Mouse (Mus musculus): ENCODE measurements around the gene Atad3a. TPM values are rescaled to one million over a fixed set of nuclear protein-coding genes. Genes with fewer than 3 reads are reported as not detected.
"Not testable (repeated sequence)": the region's sequence is repeated elsewhere in the genome, so short reads cannot be mapped to it uniquely, and the experiment has no call there.

The Atad3a gene
- polyA plus RNA-seq, 1 experiment from 2014 or later, result 93.9 TPM

GRCm38 (mm10) chr4:155790021-155790489, 29.2 kb upstream of the Atad3a start, which contains the start of gene Ankrd65:
Ankrd65 (plus strand) TSS chr4:155790439.
- H3K4me3 ChIP-seq (ENCODE audit: low read length), result no peak within 1 kb of the TSS
- no peaks in the 10 kb centered on the region for H3K27me3 ChIP-seq (replicated peaks; ENCODE audit: control insufficient read depth, insufficient read depth, low read length)
- WGBS, result 64% methylated on average over 3 of the region's 3 CpGs
- H3K36me3 ChIP-seq (ENCODE audit: control insufficient read depth, insufficient read depth, low read length), result no peaks in the 10 kb centered on the region
- no peak within 1 kb of the TSS for H3K4me2 ChIP-seq (ENCODE audit: low read length)
- no peak for ATAC-seq
- H3K27ac ChIP-seq (ENCODE audit: low read depth, low read length), result no peak within 1 kb of the TSS
- H3K4me1 ChIP-seq (ENCODE audit: control insufficient read depth, insufficient read depth, low read depth, low read length), result no peaks in the 10 kb centered on the region
- no peaks in the 10 kb centered on the region for H3K9me3 ChIP-seq (ENCODE audit: control insufficient read depth, low read length)
- H3K9ac ChIP-seq (ENCODE audit: low read depth, low read length), result no peak within 1 kb of the TSS

DNA sequence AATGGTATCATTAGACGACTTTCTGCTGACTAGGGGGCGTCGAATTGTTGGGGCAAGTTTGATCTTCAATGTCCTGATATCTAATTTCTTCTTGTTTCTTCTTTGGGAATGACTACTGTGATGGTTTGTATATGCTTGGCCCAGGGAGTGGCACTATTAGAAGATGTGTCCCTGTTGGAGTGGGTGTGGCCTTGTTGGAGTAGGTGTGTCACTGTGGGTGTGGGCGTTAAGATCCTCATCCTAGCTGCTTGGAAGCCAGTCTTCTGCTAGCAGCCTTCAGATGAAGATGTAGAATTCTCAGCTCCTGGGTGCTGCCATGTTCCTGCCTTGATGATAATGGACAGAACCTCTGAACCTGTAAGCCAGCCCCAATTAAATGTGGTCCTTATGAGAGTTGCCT, 27.9 kb upstream of the Atad3a start:
- H3K9me3 ChIP-seq (ENCODE audit: control insufficient read depth, low read length); H3K27ac ChIP-seq (ENCODE audit: low read depth, low read length); H3K4me2 ChIP-seq (ENCODE audit: low read length); ATAC-seq; H3K4me3 ChIP-seq (ENCODE audit: low read length); H3K36me3 ChIP-seq (ENCODE audit: control insufficient read depth, insufficient read depth, low read length); H3K27me3 ChIP-seq (replicated peaks; ENCODE audit: control insufficient read depth, insufficient read depth, low read length); H3K9ac ChIP-seq (ENCODE audit: low read depth, low read length); H3K4me1 ChIP-seq (ENCODE audit: control insufficient read depth, insufficient read depth, low read depth, low read length): not testable (repeated sequence)
- WGBS, result 79% methylated on average over 4 of the region's 4 CpGs

- ATAC-seq, result no peak
- Histone ChIP-seq H3K4me1 (ENCODE audit: control insufficient read depth, insufficient read depth, low read depth, low read length) (peaks cover 4% of the 10 kb centered on the region; the same call in 1 of the 2 replicates), H3K36me3 (ENCODE audit: control insufficient read depth, insufficient read depth, low read length) (no peaks in the 10 kb centered on the region), H3K4me3 (ENCODE audit: low read length) (no peak overlapping the region), H3K9me3 (ENCODE audit: control insufficient read depth, low read length) (no peaks in the 10 kb centered on the region), H3K4me2 (ENCODE audit: low read length) (no peak overlapping the region), H3K9ac (ENCODE audit: low read depth, low read length) (no peak overlapping the region), H3K27ac (ENCODE audit: low read depth, low read length) (no peak overlapping the region), H3K27me3 (replicated peaks; ENCODE audit: control insufficient read depth, insufficient read depth, low read length) (no peaks in the 10 kb centered on the region)
- 84% methylated on average over 3 of the region's 3 CpGs for WGBS
Observed at GRCm38 (mm10) chr4:155788300-155788699, 27.4 kb upstream of the Atad3a start.

DNA sequence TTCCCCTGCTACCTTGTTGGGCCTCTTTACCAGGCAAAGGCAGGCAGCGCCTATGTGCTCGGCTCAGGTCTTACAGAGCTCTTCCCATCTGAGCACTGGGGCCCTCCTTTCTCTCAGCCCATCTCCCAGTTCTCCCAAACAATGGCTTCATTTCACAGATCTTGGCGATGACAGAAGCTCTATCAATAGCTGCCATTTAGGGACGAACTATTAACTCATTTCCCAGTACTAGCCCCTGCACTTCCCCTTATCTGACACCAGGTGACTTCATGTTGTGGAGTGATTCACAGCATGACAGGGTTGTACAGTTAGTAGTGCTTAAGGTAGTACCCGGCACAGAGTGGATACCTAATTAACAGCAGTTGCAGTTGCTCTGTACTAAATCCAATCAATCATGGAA, 24.9 kb upstream of the Atad3a start, which contains the start of gene Tmem88b:
Tmem88b (minus strand) TSS at position 56 of the 400 bp plus-strand sequence.
- no peak for ATAC-seq
- Histone ChIP-seq H3K36me3 (ENCODE audit: control insufficient read depth, insufficient read depth, low read length) (no peaks in the 10 kb centered on the region), H3K4me2 (ENCODE audit: low read length) (peak within 1 kb of the TSS; percentile 80), H3K9me3 (ENCODE audit: control insufficient read depth, low read length) (no peaks in the 10 kb centered on the region), H3K4me1 (ENCODE audit: control insufficient read depth, insufficient read depth, low read depth, low read length) (peaks cover 4% of the 10 kb centered on the region; the same call in 1 of the 2 replicates), H3K27ac (ENCODE audit: low read depth, low read length) (peak within 1 kb of the TSS; percentile 89), H3K4me3 (ENCODE audit: low read length) (peak within 1 kb of the TSS; percentile 69), H3K9ac (ENCODE audit: low read depth, low read length) (peak within 1 kb of the TSS; percentile 85; the same call in 1 of the 2 replicates), H3K27me3 (replicated peaks; ENCODE audit: control insufficient read depth, insufficient read depth, low read length) (no peaks in the 10 kb centered on the region)
- 60% methylated on average over 5 of the region's 5 CpGs for WGBS

- Histone ChIP-seq H3K9me3 (ENCODE audit: control insufficient read depth, low read length) (no peaks in the 10 kb centered on the region), H3K36me3 (ENCODE audit: control insufficient read depth, insufficient read depth, low read length) (no peaks in the 10 kb centered on the region)
- no peak for ATAC-seq
Observed at GRCm38 (mm10) chr4:155785246-155785645, 24.4 kb upstream of the Atad3a start.

DNA sequence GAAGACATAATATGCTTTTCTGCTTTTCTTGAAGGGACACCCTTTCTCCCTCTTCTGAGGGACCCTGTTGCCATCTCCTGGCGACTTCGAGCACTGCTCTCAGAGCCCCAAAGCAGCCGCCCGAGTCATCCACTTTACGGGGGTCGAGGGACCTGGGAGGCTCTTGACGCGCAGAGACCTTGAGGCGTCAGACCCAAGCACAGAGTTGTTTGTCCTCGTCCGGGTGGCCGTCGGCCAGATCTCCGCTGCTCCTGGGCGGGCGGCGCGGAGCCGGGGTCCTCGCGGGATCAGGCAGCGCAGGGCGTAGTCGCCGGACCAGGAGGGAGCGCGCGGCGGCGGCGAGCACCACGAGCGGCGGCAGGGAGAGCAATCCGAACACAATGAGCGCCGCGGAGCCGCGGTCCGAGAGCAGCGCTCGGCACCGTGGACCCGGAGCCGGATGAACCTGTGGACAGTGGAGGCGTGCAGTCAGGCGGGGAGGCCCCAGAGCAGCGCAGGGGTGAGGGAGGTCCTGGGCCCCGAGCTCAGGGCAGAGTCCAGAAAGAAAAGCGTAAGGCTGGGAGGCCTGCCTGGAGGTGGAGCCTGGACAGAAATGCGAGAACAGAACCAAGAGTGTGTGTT, 23.3 kb upstream of the Atad3a start:
- Histone ChIP-seq H3K4me2 (ENCODE audit: low read length) (peak overlapping the region; percentile 80), H3K4me1 (ENCODE audit: control insufficient read depth, insufficient read depth, low read depth, low read length) (peaks cover 4% of the 10 kb centered on the region; the same call in 1 of the 2 replicates), H3K9ac (ENCODE audit: low read depth, low read length) (peak overlapping the region; percentile 85), H3K9me3 (ENCODE audit: control insufficient read depth, low read length) (no peaks in the 10 kb centered on the region), H3K27ac (ENCODE audit: low read depth, low read length) (peak overlapping the region; percentile 89), H3K36me3 (ENCODE audit: control insufficient read depth, insufficient read depth, low read length) (no peaks in the 10 kb centered on the region), H3K27me3 (replicated peaks; ENCODE audit: control insufficient read depth, insufficient read depth, low read length) (no peaks in the 10 kb centered on the region), H3K4me3 (ENCODE audit: low read length) (peak overlapping the region; percentile 69)
- ATAC-seq, result peak; percentile 92
- WGBS, result under 1% methylated on average over 52 of the region's 52 CpGs

More at GRCm38 (mm10) chr4:155785246-155785645, 24.4 kb upstream of the Atad3a start:
- H3K4me1 ChIP-seq (ENCODE audit: control insufficient read depth, insufficient read depth, low read depth, low read length), result peaks cover 4% of the 10 kb centered on the region; the same call in 1 of the 2 replicates
- H3K27me3 ChIP-seq (replicated peaks; ENCODE audit: control insufficient read depth, insufficient read depth, low read length), result no peaks in the 10 kb centered on the region
- WGBS, result 77% methylated on average over 8 of the region's 10 CpGs
- no peak overlapping the region for H3K27ac ChIP-seq (ENCODE audit: low read depth, low read length)
- no peak overlapping the region; the same call in 1 of the 2 replicates for H3K4me2 ChIP-seq (ENCODE audit: low read length)
- H3K9ac ChIP-seq (ENCODE audit: low read depth, low read length), result no peak overlapping the region
- H3K4me3 ChIP-seq (ENCODE audit: low read length), result no peak overlapping the region

DNA sequence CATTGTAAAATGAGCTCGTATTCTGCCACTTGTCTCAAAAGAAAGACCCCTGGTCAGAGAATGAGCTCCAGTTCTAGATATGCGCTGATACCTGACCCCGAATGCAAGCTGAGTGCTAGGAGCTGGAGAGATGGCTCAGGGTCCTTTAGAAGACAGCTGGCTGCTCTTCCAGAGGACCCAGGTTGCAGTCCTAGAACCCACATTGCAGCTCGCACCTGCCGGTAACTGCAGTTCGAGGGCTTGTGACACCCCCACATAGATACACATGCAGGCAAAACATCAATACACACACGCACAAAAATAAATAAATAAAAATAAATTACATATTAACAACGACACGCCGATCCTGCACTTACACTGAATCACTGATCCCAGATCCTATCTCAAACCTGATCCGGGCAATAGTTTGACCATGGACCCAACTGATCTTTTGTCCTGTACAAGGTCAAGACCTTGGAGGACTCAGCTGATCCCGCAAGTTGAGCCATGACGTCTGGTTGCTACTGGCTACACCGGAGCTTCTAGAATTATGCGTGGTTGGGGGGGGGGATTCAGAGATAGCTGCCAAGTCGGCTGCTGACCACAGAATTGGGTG, 22.7 kb upstream of the Atad3a start:
- H3K4me3 ChIP-seq (ENCODE audit: low read length), result peak overlapping the region; percentile 69
- H3K4me2 ChIP-seq (ENCODE audit: low read length), result peak overlapping the region; percentile 80
- peak overlapping the region; percentile 89 for H3K27ac ChIP-seq (ENCODE audit: low read depth, low read length)
- no peak for ATAC-seq
- peaks cover 4% of the 10 kb centered on the region; the same call in 1 of the 2 replicates for H3K4me1 ChIP-seq (ENCODE audit: control insufficient read depth, insufficient read depth, low read depth, low read length)
- H3K27me3 ChIP-seq (replicated peaks; ENCODE audit: control insufficient read depth, insufficient read depth, low read length), result no peaks in the 10 kb centered on the region
- WGBS, result 33% methylated on average over 16 of the region's 16 CpGs
- no peaks in the 10 kb centered on the region for H3K9me3 ChIP-seq (ENCODE audit: control insufficient read depth, low read length)
- no peaks in the 10 kb centered on the region for H3K36me3 ChIP-seq (ENCODE audit: control insufficient read depth, insufficient read depth, low read length)
- peak overlapping the region; percentile 85 for H3K9ac ChIP-seq (ENCODE audit: low read depth, low read length)

- Histone ChIP-seq H3K9ac (ENCODE audit: low read depth, low read length) (no peak overlapping the region), H3K27ac (ENCODE audit: low read depth, low read length) (peak overlapping the region; percentile 54; the same call in 1 of the 2 replicates), H3K4me2 (ENCODE audit: low read length) (no peak overlapping the region), H3K4me1 (ENCODE audit: control insufficient read depth, insufficient read depth, low read depth, low read length) (peaks cover 5% of the 10 kb centered on the region), H3K36me3 (ENCODE audit: control insufficient read depth, insufficient read depth, low read length) (no peaks in the 10 kb centered on the region), H3K27me3 (replicated peaks; ENCODE audit: control insufficient read depth, insufficient read depth, low read length) (no peaks in the 10 kb centered on the region), H3K4me3 (ENCODE audit: low read length) (no peak overlapping the region), H3K9me3 (ENCODE audit: control insufficient read depth, low read length) (no peaks in the 10 kb centered on the region)
- 31% methylated on average over 6 of the region's 6 CpGs for WGBS
- no peak for ATAC-seq
Observed at GRCm38 (mm10) chr4:155780895-155781294, 20.0 kb upstream of the Atad3a start.

- Histone ChIP-seq H3K4me2 (ENCODE audit: low read length) (no peak overlapping the region), H3K9me3 (ENCODE audit: control insufficient read depth, low read length) (no peaks in the 10 kb centered on the region), H3K4me1 (ENCODE audit: control insufficient read depth, insufficient read depth, low read depth, low read length) (peaks cover 14% of the 10 kb centered on the region), H3K9ac (ENCODE audit: low read depth, low read length) (no peak overlapping the region), H3K27ac (ENCODE audit: low read depth, low read length) (no peak overlapping the region), H3K36me3 (ENCODE audit: control insufficient read depth, insufficient read depth, low read length) (no peaks in the 10 kb centered on the region), H3K4me3 (ENCODE audit: low read length) (no peak overlapping the region), H3K27me3 (replicated peaks; ENCODE audit: control insufficient read depth, insufficient read depth, low read length) (no peaks in the 10 kb centered on the region)
- ATAC-seq, result no peak
- WGBS, result 77% methylated on average over 4 of the region's 4 CpGs
Observed at GRCm38 (mm10) chr4:155779498-155779897, 18.6 kb upstream of the Atad3a start.
